Mouse (Mus musculus) MEL (cell line): ENCODE data around the gene Mitf. TPM values are rescaled to one million over a fixed set of nuclear protein-coding genes. Genes with fewer than 3 reads are reported as not detected.

Experiments
- DNase-seq: peaks from one replicate; pipeline ENCODE4 v3.0.0; 2011; ENCODE audit warnings: low read depth, low spot score
- H3K27ac ChIP-seq: 2 replicates; pipeline ENCODE4 v1.5.1; 2012; ENCODE audit warnings: low read depth, mild to moderate bottlenecking, control low read depth, low read length, moderate library complexity; ENCODE audit not compliant: control insufficient read depth
- H3K27me3 ChIP-seq, 2 experiments: fragments of 150-350 bp in 1 of 2; sonication (generic) in 1 of 2; 2 replicates each; pipeline ENCODE4 v1.6.1; 2012; ENCODE audit warnings: low read length in 2 of 2, mild to moderate bottlenecking in 2 of 2, improper control_type of control experiment in 1 of 2, moderate library complexity in 1 of 2; ENCODE audit not compliant: insufficient read depth in 2 of 2, control insufficient read depth in 1 of 2
- H3K36me3 ChIP-seq, 2 experiments: 2 replicates each; pipeline ENCODE4 v1.6.1; 2012 to 2014; ENCODE audit warnings: low read length in 2 of 2, improper control_type of control experiment in 1 of 2, inconsistent platforms in 1 of 2, mild to moderate bottlenecking in 1 of 2; ENCODE audit not compliant: insufficient read depth in 2 of 2, control insufficient read depth in 1 of 2
- H3K4me1 ChIP-seq, 2 experiments: fragments of 150-350 bp in 1 of 2; sonication (generic) in 1 of 2; 2 replicates each; pipeline ENCODE4 v1.6.1; 2012; ENCODE audit warnings: low read length in 2 of 2, improper control_type of control experiment in 1 of 2, mild to moderate bottlenecking in 1 of 2; ENCODE audit not compliant: insufficient read depth in 2 of 2, control insufficient read depth in 1 of 2
- H3K4me3 ChIP-seq, 2 experiments: fragments of 150-350 bp in 1 of 2; sonication (generic) in 1 of 2; 2 replicates each; pipeline ENCODE4 v1.5.1; 2012; ENCODE audit warnings: low read depth in 2 of 2, low read length in 2 of 2, mild to moderate bottlenecking in 2 of 2, moderate library complexity in 2 of 2, control low read depth in 1 of 2, improper control_type of control experiment in 1 of 2; ENCODE audit not compliant: control insufficient read depth in 1 of 2, insufficient read depth in 1 of 2
- H3K79me2 ChIP-seq: 2 replicates; pipeline ENCODE4 v1.6.1; 2012; ENCODE audit warnings: mild to moderate bottlenecking, low read length, moderate library complexity; ENCODE audit not compliant: control insufficient read depth, poor library complexity, insufficient read depth
- H3K9ac ChIP-seq: 2 replicates; pipeline ENCODE4 v1.6.1; 2012; ENCODE audit warnings: low read depth, mild to moderate bottlenecking, control low read depth, low read length, moderate library complexity; ENCODE audit not compliant: control insufficient read depth, poor library complexity, severe bottlenecking
- H3K9me3 ChIP-seq: fragments of 150-350 bp; sonication (generic); replicated peaks from 2 replicates; pipeline ENCODE4 v1.6.1; 2012; ENCODE audit warnings: mild to moderate bottlenecking, low read length, improper control_type of control experiment, moderate library complexity; ENCODE audit not compliant: insufficient read depth
- BHLHE40 ChIP-seq: IDR thresholded peaks from 2 replicates; pipeline ENCODE4 v1.6.1; 2012; ENCODE audit warnings: low read depth, mild to moderate bottlenecking, inconsistent platforms, low read length, improper control_type of control experiment, borderline replicate concordance
- CHD1 ChIP-seq: IDR thresholded peaks from 2 replicates; pipeline ENCODE4 v1.6.1; 2012; ENCODE audit warnings: low read depth, mild to moderate bottlenecking, inconsistent platforms, low read length, improper control_type of control experiment
- CHD2 ChIP-seq: IDR thresholded peaks from 2 replicates; pipeline ENCODE4 v1.6.1; 2011; ENCODE audit warnings: low read length, improper control_type of control experiment
- CTCF ChIP-seq, 3 experiments: IDR thresholded peaks in 2 of 3; conservative IDR thresholded peaks in 1 of 3; 2 replicates each; pipeline ENCODE4 v1.5.1; 2011 to 2012; ENCODE audit warnings: low read length in 3 of 3, low read depth in 2 of 3, mild to moderate bottlenecking in 2 of 3, improper control_type of control experiment in 1 of 3, inconsistent platforms in 1 of 3, mixed read lengths in 1 of 3, moderate library complexity in 1 of 3; ENCODE audit not compliant: control insufficient read depth in 1 of 3, insufficient read depth in 1 of 3, poor library complexity in 1 of 3, severe bottlenecking in 1 of 3
- E2F4 ChIP-seq: IDR thresholded peaks from 2 replicates; pipeline ENCODE4 v1.6.1; 2011; ENCODE audit warnings: low read depth, low read length, improper control_type of control experiment, borderline replicate concordance
- ELF1 ChIP-seq: IDR thresholded peaks from 2 replicates; pipeline ENCODE4 v1.6.1; 2014; ENCODE audit warnings: low read depth, mild to moderate bottlenecking, inconsistent platforms, low read length, improper control_type of control experiment, moderate library complexity
- EP300 ChIP-seq, 2 experiments: IDR thresholded peaks; 2 replicates each; pipeline ENCODE4 v1.6.1; 2011; ENCODE audit warnings: improper control_type of control experiment in 2 of 2, low read length in 2 of 2, low read depth in 1 of 2, mild to moderate bottlenecking in 1 of 2
- GABPA ChIP-seq: IDR thresholded peaks from 2 replicates; pipeline ENCODE4 v1.6.1; 2012; ENCODE audit warnings: low read depth, mild to moderate bottlenecking, inconsistent platforms, low read length, improper control_type of control experiment, moderate library complexity
- HCFC1 ChIP-seq: IDR thresholded peaks from 2 replicates; pipeline ENCODE4 v1.6.1; 2012; ENCODE audit warnings: low read depth, mild to moderate bottlenecking, inconsistent platforms, low read length, improper control_type of control experiment, moderate library complexity
- MAFK ChIP-seq: IDR thresholded peaks from 2 replicates; pipeline ENCODE4 v1.6.1; 2011; ENCODE audit warnings: low read depth, mild to moderate bottlenecking, low read length, improper control_type of control experiment, borderline replicate concordance
- MAZ ChIP-seq: IDR thresholded peaks from 2 replicates; pipeline ENCODE4 v1.6.1; 2012; ENCODE audit warnings: low read depth, mild to moderate bottlenecking, inconsistent platforms, low read length, improper control_type of control experiment
- MXI1 ChIP-seq: IDR thresholded peaks from 2 replicates; pipeline ENCODE4 v1.6.1; 2011; ENCODE audit warnings: mild to moderate bottlenecking, low read depth, low read length, improper control_type of control experiment
- MYB ChIP-seq: IDR thresholded peaks from 2 replicates; pipeline ENCODE4 v1.6.1; 2011; ENCODE audit warnings: mild to moderate bottlenecking, low read depth, low read length, improper control_type of control experiment
- NELFE ChIP-seq: IDR thresholded peaks from 2 replicates; pipeline ENCODE4 v1.6.1; 2011; ENCODE audit warnings: low read depth, low read length, improper control_type of control experiment
- POLR2AphosphoS2 ChIP-seq: IDR thresholded peaks from 2 replicates; pipeline ENCODE4 v1.6.1; 2011; ENCODE audit warnings: low read length, improper control_type of control experiment
- POLR2AphosphoS5 ChIP-seq: IDR thresholded peaks from 2 replicates; pipeline ENCODE4 v1.6.1; 2012; ENCODE audit warnings: low read depth, borderline replicate concordance, mild to moderate bottlenecking, inconsistent platforms, low read length, moderate library complexity, mixed read lengths
- RAD21 ChIP-seq: IDR thresholded peaks from 2 replicates; pipeline ENCODE4 v1.6.1; 2011; ENCODE audit warnings: mild to moderate bottlenecking, low read depth, low read length, improper control_type of control experiment
- SIN3A ChIP-seq: IDR thresholded peaks from 2 replicates; pipeline ENCODE4 v1.6.1; 2012; ENCODE audit warnings: low read length, improper control_type of control experiment, inconsistent platforms
- UBTF ChIP-seq: IDR thresholded peaks from 2 replicates; pipeline ENCODE4 v1.6.1; 2012; ENCODE audit warnings: low read depth, mild to moderate bottlenecking, inconsistent platforms, low read length, improper control_type of control experiment, moderate library complexity, borderline replicate concordance; ENCODE audit not compliant: insufficient read depth
- USF2 ChIP-seq, 2 experiments: IDR thresholded peaks; 2 replicates each; pipeline ENCODE4 v1.6.1; 2011 to 2012; ENCODE audit warnings: improper control_type of control experiment in 2 of 2, low read length in 2 of 2, borderline replicate concordance in 1 of 2, inconsistent platforms in 1 of 2, low read depth in 1 of 2, mild to moderate bottlenecking in 1 of 2; ENCODE audit not compliant: insufficient read depth in 1 of 2
- ZKSCAN1 ChIP-seq: IDR thresholded peaks from 2 replicates; pipeline ENCODE4 v1.6.1; 2012; ENCODE audit warnings: low read depth, mild to moderate bottlenecking, inconsistent platforms, low read length, improper control_type of control experiment, moderate library complexity
- ZMIZ1 ChIP-seq: IDR thresholded peaks from 2 replicates; pipeline ENCODE4 v1.6.1; 2012; ENCODE audit warnings: low read depth, mild to moderate bottlenecking, inconsistent platforms, low read length, improper control_type of control experiment, moderate library complexity
- ZNF384 ChIP-seq: IDR thresholded peaks from 2 replicates; pipeline ENCODE4 v1.6.1; 2012; ENCODE audit warnings: low read depth, mild to moderate bottlenecking, inconsistent platforms, low read length, improper control_type of control experiment
- polyA plus RNA-seq, 2 experiments: library from polyadenylated mRNA; stranded (reverse) in 1 of 2; unstranded in 1 of 2; fragments of >175 nt in 1 of 2; fragments of >200 nt in 1 of 2; gene quantifications; 2 replicates each; pipeline versions ENCODE4 v1.2.1 to v1.2.4; 2012; ENCODE audit warnings: low replicate concordance in 2 of 2, low read depth in 1 of 2; ENCODE audit not compliant: insufficient read length in 2 of 2, insufficient read depth in 1 of 2, missing spikeins in 1 of 2
- total RNA-seq: library from RNA; depleted of rRNA; stranded (reverse); fragments of 300-350 nt; gene quantifications from 2 replicates; pipeline ENCODE4 v1.2.3, GENCODE M21; 2012

Mitf gene
- total and polyA plus RNA-seq, 3 experiments: 1.8 to 2.1 TPM; not detected in 1

- Histone ChIP-seq H3K27ac (no peak overlapping the region), H3K9ac (no peak overlapping the region), H3K4me1 (no peaks in the 10 kb centered on the region), H3K36me3 (no peaks in the 10 kb centered on the region), H3K79me2 (no peaks in the 10 kb centered on the region)
- no peak for DNase-seq
- TF ChIP-seq RAD21 (no peak), ZMIZ1 (no peak), CTCF (IDR thresholded peaks at IDR 0.05 in 2 of 3, conservative IDR thresholded peaks at IDR 0.05 in 1 of 3; ENCODE audit: control insufficient read depth in 1 of 3, insufficient read depth in 1 of 3, low read depth in 2 of 3, low read length in 3 of 3, poor library complexity in 1 of 3, severe bottlenecking in 1 of 3) (no peak), ELF1 (no peak), POLR2AphosphoS5 (no peak), USF2 (IDR thresholded peaks at IDR 0.05; ENCODE audit: borderline replicate concordance in 1 of 2, insufficient read depth in 1 of 2, low read depth in 1 of 2, low read length in 2 of 2) (no peak), MXI1 (no peak), SIN3A (no peak), MAFK (no peak), EP300 (IDR thresholded peaks at IDR 0.05; ENCODE audit: low read depth in 1 of 2, low read length in 2 of 2) (no peak), POLR2AphosphoS2 (no peak), CHD2 (no peak), BHLHE40 (no peak), UBTF (no peak), MAZ (no peak)
- TF ChIP-seq, all 39 proteins: peak for 0
- Histone ChIP-seq H3K27me3 (no peaks in the 10 kb centered on the region), H3K9me3 (no peaks in the 10 kb centered on the region), H3K4me3 (no peak overlapping the region)
These were observed 20.0 kb upstream of the Mitf start for GRCm38 (mm10) chr6:97786871-97787270.

- Histone ChIP-seq H3K27ac (no peak overlapping the region), H3K9ac (no peak overlapping the region), H3K36me3 (no peaks in the 10 kb centered on the region), H3K4me1 (no peaks in the 10 kb centered on the region), H3K4me3 (no peak overlapping the region), H3K27me3 (no peaks in the 10 kb centered on the region), H3K79me2 (no peaks in the 10 kb centered on the region), H3K9me3 (no peaks in the 10 kb centered on the region)
- TF ChIP-seq ZKSCAN1 (no peak), UBTF (no peak), ZNF384 (no peak), MAFK (no peak), HCFC1 (no peak), MXI1 (no peak), MYB (no peak), E2F4 (no peak), CHD1 (no peak), NELFE (no peak), EP300 (IDR thresholded peaks at IDR 0.05; ENCODE audit: low read depth in 1 of 2, low read length in 2 of 2) (no peak), GABPA (no peak)
- no peak for DNase-seq
These were observed 18.4 kb upstream of the Mitf start for GRCm38 (mm10) chr6:97788361-97788974.
